Mouse (Mus musculus) erythroblast, embryonic 14.5 days (primary cell): ENCODE results near the gene Csnk1g2. TPM values are rescaled to one million over a fixed set of nuclear protein-coding genes. Genes with fewer than 3 reads are reported as not detected.

Experiments
- H3K27me3 ChIP-seq: 2 replicates; pipeline ENCODE4 v1.6.1; 2012; ENCODE audit warnings: inconsistent platforms; ENCODE audit not compliant: control insufficient read depth
- H3K36me3 ChIP-seq: 2 replicates; pipeline ENCODE4 v1.6.1; 2012; ENCODE audit warnings: mild to moderate bottlenecking, inconsistent platforms; ENCODE audit not compliant: control insufficient read depth
- H3K4me1 ChIP-seq: 2 replicates; pipeline ENCODE4 v1.6.1; 2012; ENCODE audit warnings: inconsistent platforms; ENCODE audit not compliant: control insufficient read depth
- H3K4me3 ChIP-seq: replicated peaks from 2 replicates; pipeline ENCODE3; 2012; ENCODE audit warnings: moderate library complexity, mild to moderate bottlenecking, inconsistent platforms
- H3K9me3 ChIP-seq: 2 replicates; pipeline ENCODE4 v1.6.1; 2012; ENCODE audit warnings: low read length, inconsistent platforms, mixed read lengths; ENCODE audit not compliant: control insufficient read depth
- GATA1 ChIP-seq: IDR thresholded peaks from 2 replicates; pipeline ENCODE4 v1.6.1; 2012; ENCODE audit warnings: low read length, inconsistent platforms, mixed read lengths
- TAL1 ChIP-seq: IDR thresholded peaks from 3 replicates; pipeline ENCODE4 v1.6.1; 2012; ENCODE audit warnings: low read length, inconsistent platforms, mixed read lengths
- polyA plus RNA-seq: library from polyadenylated mRNA; stranded (reverse); fragments of >175 nt; gene quantifications from 2 replicates; pipeline ENCODE4 v1.2.3, GENCODE M21; 2012

The Csnk1g2 gene
- polyA plus RNA-seq, 1 experiment: 33.9 TPM

DNA sequence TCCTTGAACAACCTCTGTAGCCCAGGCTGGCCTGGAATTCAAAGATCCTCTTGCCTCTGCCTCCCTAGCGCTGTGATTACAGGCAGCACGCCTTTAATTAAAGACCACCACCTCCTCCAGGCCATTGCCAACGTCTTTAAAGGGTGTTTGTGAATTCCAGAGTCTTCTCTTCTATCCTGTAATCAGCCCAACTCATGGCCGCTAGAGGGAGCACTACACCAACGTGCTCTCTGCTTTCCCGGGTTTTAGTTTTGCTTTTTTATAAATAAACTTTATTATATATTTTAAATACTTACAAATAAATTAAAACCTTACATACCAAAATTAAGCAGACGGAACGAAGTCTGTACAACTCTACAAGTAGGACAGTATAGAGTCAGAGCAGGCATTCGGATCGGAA is 36.6 kb downstream of the Csnk1g2 start:
- Histone ChIP-seq H3K9me3 (no peaks in the 10 kb centered on the region), H3K4me1 (peaks cover 80% of the 10 kb centered on the region), H3K4me3 (peak overlapping the region; percentile 43), H3K36me3 (no peaks in the 10 kb centered on the region; the same call in 1 of the 2 replicates), H3K27me3 (no peaks in the 10 kb centered on the region)
- TF ChIP-seq TAL1 (no peak), GATA1 (no peak)

DNA sequence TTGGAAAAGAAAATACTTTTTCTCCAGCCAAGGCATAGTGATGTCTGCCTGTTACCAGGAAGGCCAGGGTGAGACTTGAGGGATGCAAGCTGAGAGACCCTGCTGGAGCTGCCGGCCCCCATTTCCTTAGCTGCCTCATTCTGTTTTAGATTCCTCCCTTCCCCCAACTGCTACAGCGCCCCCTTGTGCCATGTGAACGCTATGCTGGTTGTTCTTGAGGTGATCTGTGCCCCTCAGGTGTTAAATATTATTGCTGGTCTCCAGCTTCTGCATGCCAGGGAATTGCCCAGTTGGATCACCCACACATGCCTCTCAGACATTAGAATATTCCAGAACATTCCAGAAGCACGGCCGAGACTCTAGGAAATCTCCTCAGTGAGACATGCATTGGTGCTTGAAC is 38.5 kb downstream of the Csnk1g2 start:
- Histone ChIP-seq H3K4me3 (no peak overlapping the region), H3K9me3 (no peaks in the 10 kb centered on the region)
- no peak for TF ChIP-seq GATA1
- no peak for TF ChIP-seq TAL1

DNA sequence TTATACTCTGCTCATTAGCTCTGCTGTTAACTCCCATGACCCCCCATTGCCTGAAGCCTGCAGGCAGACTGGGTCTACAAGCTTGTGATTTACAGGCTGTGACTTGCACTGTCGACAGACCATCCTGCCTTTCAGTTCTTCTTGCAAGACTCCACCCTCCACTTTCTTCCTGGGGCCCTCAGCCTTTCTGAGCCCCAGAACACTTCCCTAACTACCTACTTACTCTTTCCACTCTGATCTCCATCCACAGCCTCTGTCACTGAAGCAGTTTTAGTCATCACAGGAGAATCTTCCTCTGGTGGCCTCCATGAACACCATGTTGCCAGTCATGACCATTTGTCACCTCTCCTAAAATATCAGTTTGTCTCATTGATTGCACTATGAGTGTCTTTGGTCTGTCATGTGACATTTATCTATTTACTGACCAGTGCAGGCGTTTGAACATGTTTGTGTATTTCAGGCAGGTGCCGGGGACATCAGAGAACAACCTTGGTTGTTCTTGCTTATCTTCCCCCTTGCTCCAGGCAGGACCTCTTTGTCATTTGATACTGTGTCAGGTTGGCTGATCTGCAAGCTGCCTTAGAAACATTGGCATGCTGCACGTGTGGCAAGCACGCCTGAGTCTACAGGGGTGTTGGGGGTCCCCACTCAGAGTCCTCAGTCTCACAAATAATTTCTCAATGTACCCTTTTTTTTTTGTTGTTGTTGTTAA is 41.0 kb downstream of the Csnk1g2 start:
- Histone ChIP-seq H3K27me3 (no peaks in the 10 kb centered on the region), H3K36me3 (peaks cover 37% of the 10 kb centered on the region), H3K9me3 (no peaks in the 10 kb centered on the region), H3K4me3 (no peak overlapping the region), H3K4me1 (peaks cover 72% of the 10 kb centered on the region)
- TF ChIP-seq TAL1 (no peak), GATA1 (no peak)

More for the DNA sequence above, 38.5 kb downstream of the Csnk1g2 start:
- Histone ChIP-seq H3K36me3 (peaks cover 12% of the 10 kb centered on the region), H3K27me3 (no peaks in the 10 kb centered on the region), H3K4me1 (peaks cover 80% of the 10 kb centered on the region)

DNA sequence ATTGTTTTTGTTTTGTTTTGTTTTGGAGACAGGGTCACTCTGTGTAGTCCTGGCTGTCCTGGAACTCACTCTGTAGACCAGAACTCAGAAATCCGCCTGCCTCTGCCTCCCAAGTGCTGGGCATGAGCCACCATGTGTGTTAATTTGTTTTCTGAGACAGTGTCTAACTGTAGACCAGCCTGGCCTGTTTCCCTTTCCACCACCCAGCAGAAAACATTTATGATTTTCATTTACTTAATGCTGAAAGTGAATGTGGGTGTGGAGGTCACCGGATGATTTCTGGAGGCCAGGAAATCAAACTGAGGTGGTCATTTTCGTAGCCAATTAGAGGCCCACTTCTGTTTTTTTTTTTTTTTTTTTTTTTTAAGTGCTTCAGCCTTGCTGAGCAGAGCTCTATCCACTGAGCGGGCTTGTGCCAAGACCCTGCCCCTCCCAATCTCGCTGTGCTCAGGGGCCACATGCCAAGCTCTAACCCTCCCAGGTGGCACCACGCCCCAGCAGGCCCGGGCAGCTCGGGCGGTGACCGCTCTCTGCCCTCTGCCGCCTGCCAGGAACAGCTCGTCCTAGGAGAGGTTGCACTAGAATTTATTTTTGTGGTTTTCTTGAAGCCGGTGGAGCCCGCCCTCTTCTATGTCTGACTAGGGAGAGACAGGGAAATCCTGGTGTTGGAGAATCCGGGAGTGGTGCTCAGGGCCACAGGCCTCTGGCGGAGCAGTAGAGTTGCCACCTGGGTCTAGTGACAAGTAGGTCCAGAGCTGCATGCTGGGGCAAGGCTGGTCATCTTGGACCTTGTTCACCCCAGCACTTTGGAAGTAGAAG is 41.8 kb downstream of the Csnk1g2 start:
- Histone ChIP-seq H3K36me3 (peaks cover 44% of the 10 kb centered on the region), H3K4me3 (peak overlapping the region; percentile 27), H3K27me3 (no peaks in the 10 kb centered on the region), H3K4me1 (peaks cover 72% of the 10 kb centered on the region), H3K9me3 (no peaks in the 10 kb centered on the region)
- no peak for TF ChIP-seq TAL1
- no peak for TF ChIP-seq GATA1

DNA sequence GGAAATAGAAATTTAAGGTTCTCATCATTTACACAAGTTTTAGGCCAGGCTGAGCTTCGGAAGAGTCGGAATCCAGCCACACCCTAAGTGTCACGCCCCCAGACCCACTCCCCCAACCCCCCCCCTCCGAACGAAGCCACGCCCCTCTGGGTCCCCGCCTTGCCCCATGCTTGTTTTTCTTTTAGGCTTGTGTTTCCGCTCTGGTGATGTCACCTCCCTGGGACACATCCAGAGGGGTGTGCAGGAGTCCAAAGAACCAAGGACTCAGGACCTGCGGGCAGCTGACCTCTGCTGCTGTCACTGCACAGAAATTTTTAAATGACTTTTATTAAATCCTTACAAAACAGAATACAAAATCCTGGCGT is 42.4 kb downstream of the Csnk1g2 start:
- H3K4me3 ChIP-seq: peak overlapping the region; percentile 27
- H3K36me3 ChIP-seq: peaks cover 50% of the 10 kb centered on the region

DNA sequence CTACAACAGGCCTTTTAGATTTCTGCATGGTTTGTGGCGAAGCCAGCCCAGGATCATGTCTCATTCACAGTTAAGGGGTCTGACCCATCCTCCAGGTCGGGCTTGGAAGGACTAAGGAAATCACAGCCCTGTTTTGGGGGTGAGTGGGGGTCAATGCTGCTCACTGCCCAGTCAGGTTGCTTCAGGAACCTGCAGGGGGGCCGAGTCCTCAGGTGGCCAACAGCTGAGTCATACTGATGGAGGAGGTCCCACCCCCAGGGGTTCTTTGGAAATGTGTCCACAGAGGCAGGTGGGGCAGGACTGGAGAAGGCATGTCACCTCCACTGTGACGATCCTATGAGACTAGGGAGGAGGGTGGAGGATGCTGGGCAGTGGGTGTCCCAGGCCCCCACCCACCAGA is 42.8 kb downstream of the Csnk1g2 start:
- H3K4me3 ChIP-seq: peak overlapping the region; percentile 6
- H3K4me1 ChIP-seq: peaks cover 78% of the 10 kb centered on the region
- no peaks in the 10 kb centered on the region for H3K9me3 ChIP-seq
- TF ChIP-seq GATA1 (no peak), TAL1 (no peak)
- peaks cover 55% of the 10 kb centered on the region for H3K36me3 ChIP-seq
- no peaks in the 10 kb centered on the region for H3K27me3 ChIP-seq

More for the DNA sequence above, 42.4 kb downstream of the Csnk1g2 start:
- no peak for TF ChIP-seq TAL1
- H3K9me3 ChIP-seq: no peaks in the 10 kb centered on the region
- H3K4me1 ChIP-seq: peaks cover 73% of the 10 kb centered on the region
- no peaks in the 10 kb centered on the region for H3K27me3 ChIP-seq

DNA sequence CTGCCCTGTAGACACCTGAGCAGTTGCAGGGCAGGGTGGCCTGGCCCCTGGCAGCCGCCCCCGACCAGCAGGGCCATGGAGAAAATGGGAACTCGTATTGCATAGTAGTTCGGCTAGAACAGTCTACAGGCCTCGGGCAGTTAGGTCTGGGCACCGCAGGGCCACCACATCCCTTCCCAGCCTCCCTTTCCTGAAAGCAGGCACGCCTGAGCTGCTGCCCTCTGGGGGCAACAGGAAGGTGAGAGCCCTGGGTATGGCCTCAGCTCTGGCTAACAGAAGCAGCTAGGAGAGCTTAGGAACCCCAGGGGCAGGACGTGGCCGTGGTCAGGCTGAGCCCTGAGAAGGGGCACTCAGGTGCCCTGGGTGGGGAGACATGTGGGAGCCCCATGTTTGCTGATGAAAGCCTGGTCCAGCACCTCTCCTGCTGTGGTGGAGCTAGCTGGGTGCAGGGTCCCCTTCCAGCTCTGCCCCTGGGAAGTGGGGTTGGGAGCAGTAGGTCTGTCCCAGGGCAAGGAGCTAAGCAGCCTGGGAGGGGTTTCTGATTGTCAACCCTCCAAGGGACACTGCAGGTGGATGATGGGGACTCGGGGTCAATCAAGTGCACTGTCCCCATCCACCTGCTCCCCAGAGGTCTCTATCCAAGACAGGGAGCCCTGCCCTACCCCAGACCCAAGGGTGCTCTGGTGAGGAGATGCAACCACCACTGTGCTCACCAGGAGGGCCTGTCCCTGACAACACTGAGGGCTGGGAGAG is 43.5 kb downstream of the Csnk1g2 start:
- Histone ChIP-seq H3K4me3 (no peak overlapping the region), H3K9me3 (no peaks in the 10 kb centered on the region), H3K4me1 (peaks cover 79% of the 10 kb centered on the region), H3K27me3 (no peaks in the 10 kb centered on the region), H3K36me3 (peaks cover 62% of the 10 kb centered on the region)
- TF ChIP-seq GATA1: no peak
- no peak for TF ChIP-seq TAL1

DNA sequence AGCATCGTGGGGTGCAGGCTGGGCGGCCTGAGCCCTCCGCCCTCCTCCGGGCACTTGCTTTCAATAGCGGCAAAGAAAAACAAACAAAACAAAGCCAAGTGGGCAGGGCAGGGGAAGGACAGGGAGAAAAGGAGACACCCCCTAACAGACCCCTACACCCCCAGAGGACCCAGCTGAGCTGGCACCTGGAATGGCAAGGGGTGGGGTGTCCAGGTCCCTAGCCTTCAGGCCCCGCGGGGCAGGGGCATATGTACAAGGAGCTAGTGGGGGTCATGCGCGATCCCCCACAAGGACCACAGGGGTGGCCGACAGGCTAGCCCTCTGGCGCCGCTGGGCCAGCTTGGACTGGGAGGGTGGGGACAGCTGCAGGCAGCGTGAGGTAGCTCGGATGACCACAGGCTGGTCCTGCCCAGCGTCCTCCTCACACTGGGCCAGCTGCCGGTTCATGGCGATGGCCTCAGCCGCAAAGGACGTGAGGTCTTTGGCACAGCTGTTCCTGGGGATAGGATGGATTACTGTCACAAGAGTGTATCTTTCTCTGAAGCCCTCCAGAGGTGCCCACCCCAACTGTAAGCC is 44.3 kb downstream of the Csnk1g2 start:
- Histone ChIP-seq H3K36me3 (peaks cover 70% of the 10 kb centered on the region), H3K9me3 (no peaks in the 10 kb centered on the region), H3K4me1 (peaks cover 83% of the 10 kb centered on the region), H3K27me3 (no peaks in the 10 kb centered on the region), H3K4me3 (no peak overlapping the region)
- no peak for TF ChIP-seq GATA1
- TF ChIP-seq TAL1: no peak

DNA sequence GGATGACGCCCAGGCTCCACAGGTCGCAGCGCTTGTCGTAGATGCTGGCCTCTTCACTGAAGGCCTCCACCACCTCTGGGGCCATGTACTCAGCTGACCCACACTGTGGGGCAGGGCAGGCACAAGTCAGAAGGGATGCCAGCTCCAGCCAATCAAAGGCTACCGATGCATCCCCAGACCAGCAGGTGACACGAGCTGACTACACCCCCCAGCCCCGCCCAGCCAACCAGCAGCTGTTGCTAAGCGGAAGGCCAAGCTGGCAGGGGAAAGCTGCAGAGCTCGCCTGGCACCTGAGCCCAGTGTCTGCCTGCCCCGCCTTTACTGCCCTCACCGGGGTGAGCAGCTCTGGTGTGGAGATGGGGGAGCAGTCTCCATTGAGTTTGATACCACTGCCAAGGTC is 46.0 kb downstream of the Csnk1g2 start:
- Histone ChIP-seq H3K27me3 (no peaks in the 10 kb centered on the region), H3K4me1 (peaks cover 87% of the 10 kb centered on the region), H3K36me3 (peaks cover 87% of the 10 kb centered on the region), H3K4me3 (no peak overlapping the region), H3K9me3 (no peaks in the 10 kb centered on the region)
- no peak for TF ChIP-seq GATA1
- TF ChIP-seq TAL1: no peak
